Mouse (Mus musculus): Measurements from ENCODE around the gene Cerkl. TPM values are rescaled to one million over a fixed set of nuclear protein-coding genes. Genes with fewer than 3 reads are reported as not detected.
A peak's percentile ranks its signal among the peaks of the same experiment; 100 is the strongest.

The Cerkl gene
- total and polyA plus RNA-seq, 2 experiments = 2.7 to 6.2 TPM

DNA sequence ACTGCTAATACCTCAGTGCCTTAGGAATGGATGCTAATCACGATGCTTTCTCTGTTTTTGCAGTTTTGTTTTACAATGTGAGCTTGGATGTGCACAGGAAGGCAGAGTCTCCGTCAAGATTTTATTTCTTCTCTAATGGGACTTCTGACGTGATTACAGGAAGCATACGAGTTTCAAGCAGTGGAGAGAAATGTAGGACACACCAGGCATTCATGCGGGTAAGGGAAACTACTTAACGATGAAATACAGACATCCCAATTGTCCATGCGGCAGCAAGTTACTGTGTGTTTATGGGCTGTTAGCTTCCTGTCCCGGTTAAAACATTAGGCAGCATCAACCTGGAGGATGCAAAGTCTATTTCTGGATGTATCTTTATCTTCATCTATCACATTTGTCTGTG lies 164.7 kb downstream of the Cerkl start:
- no peaks in the 10 kb centered on the region for H3K79me2 ChIP-seq (ENCODE audit: control insufficient read depth, insufficient read depth, low read length)
- H3K27me3 ChIP-seq (ENCODE audit: control insufficient read depth, insufficient read depth, low read length) = no peaks in the 10 kb centered on the region
- no peak overlapping the region for H3K9ac ChIP-seq (ENCODE audit: low read depth, low read length)
- no peak for TF ChIP-seq POLR2A (IDR thresholded peaks at IDR 0.05; ENCODE audit: extremely low read depth, insufficient read depth, low read length)
- TF ChIP-seq CTCF (IDR thresholded peaks at IDR 0.05; ENCODE audit: low read depth, low read length) = no peak
- 80% methylated on average over 8 of the region's 8 CpGs for WGBS
- no peaks in the 10 kb centered on the region for H3K36me3 ChIP-seq (ENCODE audit: control insufficient read depth, insufficient read depth, low read length)
- no peak overlapping the region for H3K27ac ChIP-seq (replicated peaks; ENCODE audit: insufficient read depth, low read depth, low read length)
- no peak for DNase-seq (ENCODE audit: extremely low read depth, low read depth, low spot score)
- H3K4me1 ChIP-seq (ENCODE audit: control insufficient read depth, insufficient read depth, low read length) = no peaks in the 10 kb centered on the region
- no peak overlapping the region for H3K4me3 ChIP-seq (ENCODE audit: insufficient read depth, low read depth, low read length)

DNA sequence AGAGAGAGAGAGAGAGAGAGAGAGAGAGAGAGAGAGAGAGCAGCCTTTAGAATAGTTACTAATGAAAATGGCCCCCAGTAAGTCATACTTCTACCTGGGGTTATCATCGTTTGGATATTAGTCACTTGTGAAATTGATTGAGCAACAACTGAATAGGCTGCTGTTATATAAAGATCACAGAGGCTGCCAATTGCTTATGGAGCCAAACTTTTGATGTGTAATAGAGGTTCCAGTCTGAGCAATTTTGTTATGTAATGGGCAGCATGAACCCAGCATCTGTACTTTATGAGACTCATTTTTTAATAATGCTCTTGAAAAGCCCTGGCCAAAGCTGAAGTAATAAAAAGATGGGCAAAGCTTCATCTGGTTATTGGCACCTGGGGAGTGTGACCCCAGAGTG lies 166.4 kb downstream of the Cerkl start:
- 6% methylated on average over 1 of the region's 1 CpGs for WGBS
- Histone ChIP-seq H3K27me3 (ENCODE audit: control insufficient read depth, insufficient read depth, low read length) (no peaks in the 10 kb centered on the region), H3K4me1 (ENCODE audit: control insufficient read depth, insufficient read depth, low read length) (no peaks in the 10 kb centered on the region), H3K4me3 (ENCODE audit: insufficient read depth, low read depth, low read length) (no peak overlapping the region), H3K79me2 (ENCODE audit: control insufficient read depth, insufficient read depth, low read length) (no peaks in the 10 kb centered on the region), H3K36me3 (ENCODE audit: control insufficient read depth, insufficient read depth, low read length) (no peaks in the 10 kb centered on the region), H3K27ac (replicated peaks; ENCODE audit: insufficient read depth, low read depth, low read length) (no peak overlapping the region), H3K9ac (ENCODE audit: low read depth, low read length) (no peak overlapping the region)
- TF ChIP-seq POLR2A (IDR thresholded peaks at IDR 0.05; ENCODE audit: extremely low read depth, insufficient read depth, low read length) = no peak
- TF ChIP-seq CTCF (IDR thresholded peaks at IDR 0.05; ENCODE audit: low read depth, low read length) = no peak
- peak; percentile 2 for DNase-seq (ENCODE audit: extremely low read depth, low read depth, low spot score)

DNA sequence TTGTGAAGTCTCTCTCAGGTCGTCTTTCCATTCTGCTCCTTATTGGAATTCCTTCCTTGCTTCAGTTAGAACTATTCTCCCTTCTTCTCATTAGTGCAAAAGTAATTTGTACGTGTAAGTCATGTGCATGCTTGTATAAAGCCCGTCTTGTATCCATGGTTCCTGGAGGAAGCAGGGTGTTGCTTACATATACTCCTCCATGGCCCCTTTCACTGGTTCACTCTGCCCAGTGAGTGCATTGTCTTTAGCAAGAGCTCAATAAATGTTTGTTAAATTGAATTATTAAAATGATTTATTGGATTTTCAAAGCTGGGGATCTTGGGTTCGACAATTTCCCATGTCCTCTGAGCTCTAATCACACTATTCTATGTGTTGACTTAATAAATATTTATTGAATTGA lies 172.4 kb downstream of the Cerkl start:
- Histone ChIP-seq H3K36me3 (ENCODE audit: control insufficient read depth, insufficient read depth, low read length) (no peaks in the 10 kb centered on the region), H3K27me3 (ENCODE audit: control insufficient read depth, insufficient read depth, low read length) (no peaks in the 10 kb centered on the region), H3K79me2 (ENCODE audit: control insufficient read depth, insufficient read depth, low read length) (no peaks in the 10 kb centered on the region), H3K4me1 (ENCODE audit: control insufficient read depth, insufficient read depth, low read length) (no peaks in the 10 kb centered on the region), H3K4me3 (ENCODE audit: insufficient read depth, low read depth, low read length) (no peak overlapping the region), H3K27ac (replicated peaks; ENCODE audit: insufficient read depth, low read depth, low read length) (no peak overlapping the region), H3K9ac (ENCODE audit: low read depth, low read length) (no peak overlapping the region)
- 73% methylated on average over 4 of the region's 4 CpGs for WGBS
- TF ChIP-seq CTCF (IDR thresholded peaks at IDR 0.05; ENCODE audit: low read depth, low read length) = no peak
- TF ChIP-seq POLR2A (IDR thresholded peaks at IDR 0.05; ENCODE audit: extremely low read depth, insufficient read depth, low read length) = no peak
- no peak for DNase-seq (ENCODE audit: extremely low read depth, low read depth, low spot score)

Other genes starting within 250 kb of the Cerkl start
- gene Itga4, start 201.4 kb downstream of the Cerkl start, total RNA-seq (2014; rRNA removed) = 2.0 and 2.2 TPM in 2 replicates
- gene Itga4, start 201.4 kb downstream of the Cerkl start, polyA plus RNA-seq (2012; rRNA removed) = 0.21 and 0.48 TPM in 2 replicates
- not detected in 2 replicates for gene Neurod1, start within 50 bp of the Cerkl start, total RNA-seq (2014; rRNA removed)
- gene Neurod1, start within 50 bp of the Cerkl start, polyA plus RNA-seq (2012; rRNA removed) = not detected in 2 replicates
- 21.4 and 22.8 TPM in 2 replicates for gene Itprid2, start 178.6 kb upstream of the Cerkl start, total RNA-seq (2014; rRNA removed)
- gene Itprid2, start 178.6 kb upstream of the Cerkl start, polyA plus RNA-seq (2012; rRNA removed) = 5.9 and 7.8 TPM in 2 replicates

Data from liver, adult 2 months (tissue).